Mouse (Mus musculus): ENCODE measurements around the gene Fat4.

DNA sequence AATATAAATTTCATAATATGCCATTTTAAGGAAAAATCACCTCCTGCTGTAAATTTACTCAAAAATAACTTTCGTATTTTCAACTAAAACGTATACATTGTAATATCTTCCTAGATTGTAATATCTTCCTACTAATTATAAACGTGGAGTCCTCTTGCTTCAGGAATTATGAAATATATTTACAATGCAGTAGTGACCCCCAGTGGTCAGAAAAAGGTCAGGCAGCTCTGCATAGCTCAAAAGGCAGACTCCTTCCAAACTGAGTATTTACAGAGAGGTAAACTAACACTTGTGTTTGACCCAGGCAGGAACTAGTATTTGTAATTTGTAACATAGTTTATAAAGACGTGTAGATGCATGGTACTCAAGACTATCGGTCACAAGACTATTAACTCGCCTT, 37.2 kb upstream of the Fat4 start:
- peak; percentile 25; the same call in 1 of the 2 replicates for TF ChIP-seq CTCF (conservative IDR thresholded peaks at IDR 0.05; ENCODE audit: insufficient read depth, insufficient read length, low read depth, low read length)
- no peak for TF ChIP-seq POLR2A (IDR thresholded peaks at IDR 0.05; ENCODE audit: low read depth, low read length)
